Mouse (Mus musculus) lung, postnatal 0 days (tissue): ENCODE measurements around the gene Dst.

Source experiments
- CTCF ChIP-seq: IDR thresholded peaks from 2 replicates; pipeline ENCODE4 v1.5.1; 2016; ENCODE audit warnings: antibody characterized with exemption, mild to moderate bottlenecking
- EP300 ChIP-seq: IDR thresholded peaks from 2 replicates; pipeline ENCODE4 v1.6.1; 2016; ENCODE audit warnings: antibody characterized with exemption, mild to moderate bottlenecking, control low read depth

DNA sequence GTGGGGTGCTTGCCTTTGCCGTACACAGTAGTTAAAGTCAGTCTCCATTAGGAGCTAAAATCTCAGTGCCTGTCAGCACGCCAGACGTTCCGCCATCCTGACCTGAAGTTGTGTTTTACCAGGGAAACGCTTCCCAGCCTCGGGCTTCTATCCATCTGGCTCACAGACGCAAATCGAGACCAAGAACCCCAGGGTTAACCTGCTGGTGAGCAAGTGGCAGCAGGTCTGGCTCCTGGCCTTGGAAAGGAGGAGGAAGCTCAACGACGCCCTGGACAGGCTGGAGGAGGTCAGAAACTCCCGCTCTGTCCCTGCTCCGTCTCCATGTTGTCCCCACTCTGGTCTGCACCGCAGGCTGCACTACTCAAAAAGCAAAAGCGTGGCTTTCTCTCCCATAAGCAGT lies 385.2 kb downstream of the Dst start:
- TF ChIP-seq EP300, result no peak
- TF ChIP-seq CTCF, result no peak
